Mouse (Mus musculus) ES-E14 (cell line): ENCODE results near the gene Wdpcp.

ENCODE experiments used
- HCFC1 ChIP-seq: IDR thresholded peaks from 2 replicates; pipeline ENCODE4 v1.6.1; 2012; ENCODE audit warnings: low read length, inconsistent platforms, borderline replicate concordance; ENCODE audit not compliant: insufficient read depth
- MAFK ChIP-seq: IDR thresholded peaks from 2 replicates; pipeline ENCODE4 v1.6.1; 2014; ENCODE audit warnings: mild to moderate bottlenecking, low read depth, low read length, inconsistent platforms; ENCODE audit not compliant: insufficient read depth

DNA sequence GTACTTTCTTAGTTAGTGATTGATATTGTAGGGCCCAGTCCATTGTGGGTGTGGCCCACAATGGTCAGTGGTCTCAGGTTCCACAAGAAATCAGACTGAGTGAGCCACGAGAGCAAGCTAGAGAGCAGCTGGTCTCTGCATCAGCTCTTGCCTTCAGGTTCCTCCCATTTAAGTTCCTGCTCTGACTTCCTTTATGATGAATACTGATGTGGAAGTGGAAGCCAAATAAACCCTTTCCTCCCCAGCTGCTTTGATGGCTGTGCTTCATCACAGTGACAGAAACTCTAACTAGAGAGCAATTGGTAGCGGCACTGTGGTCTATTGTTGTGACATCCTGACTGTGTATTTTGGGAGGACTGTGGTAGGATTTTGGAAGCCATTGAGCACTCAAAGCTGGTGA is 32.0 kb upstream of the Wdpcp start:
- TF ChIP-seq MAFK (no peak), HCFC1 (no peak)
